Mouse (Mus musculus): Measurements from ENCODE around the gene Sypl2. TPM values are rescaled to one million over a fixed set of nuclear protein-coding genes. Genes with fewer than 3 reads are reported as not detected.
A peak's percentile ranks its signal among the peaks of the same experiment; 100 is the strongest.

Sypl2 gene
- total and polyA plus RNA-seq, 3 experiments, result not detected

- TF ChIP-seq ETS1 (IDR thresholded peaks at IDR 0.05; ENCODE audit: low read depth, low read length) (no peak), E2F4 (IDR thresholded peaks at IDR 0.05; ENCODE audit: borderline replicate concordance, low read depth, low read length) (no peak), POLR2AphosphoS5 (IDR thresholded peaks at IDR 0.05; ENCODE audit: borderline replicate concordance, low read depth, low read length) (no peak), POLR2A (IDR thresholded peaks at IDR 0.05; ENCODE audit: control insufficient read depth in 1 of 2, insufficient read depth in 1 of 2, low read depth in 1 of 2, low read length in 2 of 2, poor library complexity in 1 of 2) (peak in 1 of 2 experiments; percentile 69; a peak in 2 of 4 replicates)
Observed at GRCm38 (mm10) chr3:108186098-108187047, 40.1 kb downstream of the Sypl2 start, which contains the start of gene Amigo1 (continued).

- Histone ChIP-seq H3K27me3 (ENCODE audit: control insufficient read depth in 1 of 2, insufficient read depth in 2 of 2, low read length in 2 of 2) (peaks cover 5 to 9% of the 10 kb centered on the region in 2 experiments), H3K4me3 (ENCODE audit: control insufficient read depth in 1 of 2, insufficient read depth in 1 of 2, low read depth in 2 of 2, low read length in 2 of 2) (peak overlapping the region; percentile 35 to 80)
Observed at GRCm38 (mm10) chr3:108185460-108186097, 40.9 kb downstream of the Sypl2 start.

GRCm38 (mm10) chr3:108184742-108185141 lies 41.7 kb downstream of the Sypl2 start:
- H3K27ac ChIP-seq (ENCODE audit: control insufficient read depth, low read depth, low read length), result no peak overlapping the region
- no peaks in the 10 kb centered on the region for H3K9me3 ChIP-seq (replicated peaks; ENCODE audit: insufficient read depth, low read length)
- no peak overlapping the region for H3K4me3 ChIP-seq (ENCODE audit: control insufficient read depth in 1 of 2, insufficient read depth in 1 of 2, low read depth in 2 of 2, low read length in 2 of 2)
- H3K36me3 ChIP-seq (ENCODE audit: control insufficient read depth in 1 of 2, insufficient read depth in 2 of 2, low read length in 2 of 2), result no peaks in the 10 kb centered on the region; a peak in 1 of 4 replicates
- DNase-seq (ENCODE audit: low read depth, low spot score), result no peak
- no peak for TF ChIP-seq MYC (IDR thresholded peaks at IDR 0.05; ENCODE audit: low read depth, low read length)
- peaks cover 8 to 9% of the 10 kb centered on the region in 2 experiments for H3K27me3 ChIP-seq (ENCODE audit: control insufficient read depth in 1 of 2, insufficient read depth in 2 of 2, low read length in 2 of 2)
- H3K9ac ChIP-seq (ENCODE audit: control insufficient read depth, low read depth, low read length, poor library complexity, severe bottlenecking), result no peak overlapping the region
- peaks cover 0 to 11% of the 10 kb centered on the region in 2 experiments; a peak in 2 of 4 replicates for H3K4me1 ChIP-seq (ENCODE audit: control insufficient read depth in 1 of 2, insufficient read depth in 2 of 2, low read length in 2 of 2)
- peaks cover 3% of the 10 kb centered on the region; the same call in 1 of the 2 replicates for H3K79me2 ChIP-seq (ENCODE audit: control insufficient read depth, insufficient read depth, low read length, poor library complexity)

More at GRCm38 (mm10) chr3:108185460-108186097, 40.9 kb downstream of the Sypl2 start:
- H3K9me3 ChIP-seq (replicated peaks; ENCODE audit: insufficient read depth, low read length), result no peaks in the 10 kb centered on the region
- H3K27ac ChIP-seq (ENCODE audit: control insufficient read depth, low read depth, low read length), result no peak overlapping the region
- H3K79me2 ChIP-seq (ENCODE audit: control insufficient read depth, insufficient read depth, low read length, poor library complexity), result peaks cover 3% of the 10 kb centered on the region; the same call in 1 of the 2 replicates
- peak; percentile 53 for DNase-seq (ENCODE audit: low read depth, low spot score)
- H3K9ac ChIP-seq (ENCODE audit: control insufficient read depth, low read depth, low read length, poor library complexity, severe bottlenecking), result peak overlapping the region; percentile 79
- no peaks in the 10 kb centered on the region; a peak in 1 of 4 replicates for H3K36me3 ChIP-seq (ENCODE audit: control insufficient read depth in 1 of 2, insufficient read depth in 2 of 2, low read length in 2 of 2)
- TF ChIP-seq E2F4 (IDR thresholded peaks at IDR 0.05; ENCODE audit: borderline replicate concordance, low read depth, low read length) (peak; percentile 90; the same call in 1 of the 2 replicates), ELF1 (IDR thresholded peaks at IDR 0.05; ENCODE audit: low read depth, low read length) (peak; percentile 50; the same call in 1 of the 2 replicates), ZNF384 (IDR thresholded peaks at IDR 0.05; ENCODE audit: low read depth, low read length) (peak; percentile 95), NELFE (IDR thresholded peaks at IDR 0.05; ENCODE audit: low read depth, low read length) (no peak), BHLHE40 (IDR thresholded peaks at IDR 0.05; ENCODE audit: borderline replicate concordance, low read depth, low read length) (peak; percentile 88), NRF1 (IDR thresholded peaks at IDR 0.05; ENCODE audit: insufficient read depth, low read depth, low read length, poor library complexity, severe bottlenecking) (no peak), POLR2AphosphoS2 (IDR thresholded peaks at IDR 0.05; ENCODE audit: low read length) (no peak), HCFC1 (IDR thresholded peaks at IDR 0.05; ENCODE audit: low read depth, low read length) (no peak)
- H3K4me1 ChIP-seq (ENCODE audit: control insufficient read depth in 1 of 2, insufficient read depth in 2 of 2, low read length in 2 of 2), result peaks cover 0 to 11% of the 10 kb centered on the region in 2 experiments; a peak in 2 of 4 replicates
